12 mouse cellular contexts compared by ENCODE assay signal in genomic region chr2:160510635-160511421, GRCm38 (mm10).
DNase-seq lines count a peak whose midpoint lies in the region; ATAC-seq and TF ChIP-seq lines count a peak whose summit lies in the region.
"Had no signal": no experiment of that assay in that cellular context is flagged by ENCODE, and none has a peak within 500 bp of the region (broad histone marks: within the 10 kb centered on the region; RNA-seq: fewer than 3 reads in every experiment).

No protein-coding gene starts in this region.

- no peak overlapping the region for H3K9ac ChIP-seq in forebrain, embryonic 13.5 days
- no peak overlapping the region for H3K9ac ChIP-seq in forebrain, embryonic 12.5 days
- H3K9ac ChIP-seq in ES-E14 (ENCODE audit: insufficient read depth, low read depth, low read length, poor library complexity, severe bottlenecking), result no peak overlapping the region
- H3K9ac ChIP-seq in heart, embryonic 11.5 days (ENCODE audit: low read depth, low read length), result no peak overlapping the region
- H3K9ac ChIP-seq: liver, embryonic 12.5 days had no signal

- no peak overlapping the region for H3K27ac ChIP-seq in forebrain, embryonic 13.5 days
- no peak overlapping the region for H3K27ac ChIP-seq in forebrain, embryonic 12.5 days
- no peak overlapping the region for H3K27ac ChIP-seq in ES-E14 (ENCODE audit: insufficient read depth, low read depth, low read length, poor library complexity, severe bottlenecking)
- no peak overlapping the region for H3K27ac ChIP-seq in heart, embryonic 11.5 days (ENCODE audit: low read depth, low read length)
- H3K27ac ChIP-seq: hindbrain, embryonic 10.5 days; liver, embryonic 12.5 days had no signal

- H3K9me3 ChIP-seq in forebrain, embryonic 13.5 days (replicated peaks), result no peaks in the 10 kb centered on the region
- H3K9me3 ChIP-seq in forebrain, embryonic 12.5 days, result no peaks in the 10 kb centered on the region
- H3K9me3 ChIP-seq in ES-E14 (ENCODE audit: control insufficient read depth, insufficient read depth, low read depth, low read length), result no peaks in the 10 kb centered on the region
- H3K9me3 ChIP-seq in heart, embryonic 11.5 days (replicated peaks; ENCODE audit: control insufficient read depth, low read length), result no peaks in the 10 kb centered on the region
- H3K9me3 ChIP-seq: hindbrain, embryonic 10.5 days; liver, embryonic 12.5 days had no signal

- no peak overlapping the region for H3K4me3 ChIP-seq in forebrain, embryonic 13.5 days
- H3K4me3 ChIP-seq in forebrain, embryonic 12.5 days (replicated peaks), result no peak overlapping the region
- no peak overlapping the region for H3K4me3 ChIP-seq in ES-E14 (ENCODE audit: insufficient read depth in 1 of 2, low read depth in 1 of 2, low read length in 2 of 2, poor library complexity in 1 of 2, severe bottlenecking in 1 of 2)
- H3K4me3 ChIP-seq in heart, embryonic 11.5 days (ENCODE audit: low read depth, low read length), result no peak overlapping the region
- H3K4me3 ChIP-seq: hindbrain, embryonic 10.5 days; liver, embryonic 12.5 days had no signal

- ATAC-seq in forebrain, embryonic 13.5 days, result peak; percentile 73
- ATAC-seq in forebrain, embryonic 12.5 days (ENCODE audit: low FRiP score), result no peak
- peak; percentile 50; the same call in 1 of the 2 replicates for ATAC-seq in heart, embryonic 11.5 days (replicated peaks; ENCODE audit: insufficient number of reproducible peaks, low FRiP score, low TSS enrichment)
- ATAC-seq: liver, embryonic 12.5 days had no signal

- no peak overlapping the region for H3K4me2 ChIP-seq in forebrain, embryonic 13.5 days
- H3K4me2 ChIP-seq in forebrain, embryonic 12.5 days, result no peak overlapping the region
- H3K4me2 ChIP-seq in heart, embryonic 11.5 days, result no peak overlapping the region
- H3K4me2 ChIP-seq: liver, embryonic 12.5 days had no signal

- H3K36me3 ChIP-seq in forebrain, embryonic 13.5 days (ENCODE audit: poor library complexity, severe bottlenecking), result no peaks in the 10 kb centered on the region
- no peaks in the 10 kb centered on the region for H3K36me3 ChIP-seq in forebrain, embryonic 12.5 days (replicated peaks)
- no peaks in the 10 kb centered on the region for H3K36me3 ChIP-seq in ES-E14 (ENCODE audit: control insufficient read depth, insufficient read depth, low read length, poor library complexity, severe bottlenecking)
- H3K36me3 ChIP-seq in heart, embryonic 11.5 days (ENCODE audit: control insufficient read depth, insufficient read depth, low read length), result no peaks in the 10 kb centered on the region
- H3K36me3 ChIP-seq: hindbrain, embryonic 10.5 days; liver, embryonic 12.5 days had no signal

- in situ Hi-C loops in ES-E14 (cut with MboI; ENCODE audit: low sequenced_read_pairs in 2 of 2, unreplicated experiment in 2 of 2), result no loop called here

- H3K4me1 ChIP-seq in forebrain, embryonic 13.5 days, result peaks cover 17% of the 10 kb centered on the region
- H3K4me1 ChIP-seq in forebrain, embryonic 12.5 days, result peaks cover 26% of the 10 kb centered on the region
- H3K4me1 ChIP-seq in ES-E14 (ENCODE audit: control insufficient read depth in 2 of 2, insufficient read depth in 2 of 2, low read length in 2 of 2, poor library complexity in 1 of 2), result peaks cover 5 to 13% of the 10 kb centered on the region in 2 experiments; a peak in 2 of 4 replicates
- H3K4me1 ChIP-seq in heart, embryonic 11.5 days (ENCODE audit: control insufficient read depth, insufficient read depth, low read length), result 0 out of 2 replicates have a peak, but pooled peaks cover 4% of the 10 kb centered on the region
- H3K4me1 ChIP-seq: liver, embryonic 12.5 days had no signal

- H3K27me3 ChIP-seq in forebrain, embryonic 13.5 days, result peaks cover 4% of the 10 kb centered on the region
- peaks cover 16% of the 10 kb centered on the region; the same call in 1 of the 2 replicates for H3K27me3 ChIP-seq in forebrain, embryonic 12.5 days
- peaks cover 7% of the 10 kb centered on the region for H3K27me3 ChIP-seq in heart, embryonic 11.5 days (ENCODE audit: control insufficient read depth, insufficient read depth, low read length)

- DNase-seq in ES-E14 (ENCODE audit: low read depth, low spot score) (peak; percentile 33), adipocyte (ENCODE audit: low spot score) (no peak)
- DNase-seq in lung, postnatal 14 days, result peak; percentile 51
- DNase-seq in cerebellum, postnatal 10 days, result no peak
- DNase-seq in c-Kit-positive CD71-positive TER-119-positive erythroid progenitor cells, embryonic 14.5 days (ENCODE audit: low spot score), result no peak
- DNase-seq: adrenal gland, postnatal 10 days; kidney, postnatal 36 days had no signal

- 39% methylated on average over 14 of the region's 14 CpGs for WGBS in forebrain, embryonic 13.5 days
- 47% methylated on average over 14 of the region's 14 CpGs for WGBS in forebrain, embryonic 12.5 days
- WGBS in heart, embryonic 11.5 days (ENCODE audit: insufficient replicate concordance), result 36% methylated on average over 14 of the region's 14 CpGs

TF ChIP-seq in ES-E14, 5 proteins besides CTCF, POLR2A, EP300 and RAD21:
- no peak for TF ChIP-seq ZNF384 (IDR thresholded peaks at IDR 0.05; ENCODE audit: low read depth, low read length)
- no peak for TF ChIP-seq CHD2 (IDR thresholded peaks at IDR 0.05; ENCODE audit: low read depth, low read length)
- TF ChIP-seq MAFK (IDR thresholded peaks at IDR 0.05; ENCODE audit: insufficient read depth, low read depth, low read length), result no peak
- TF ChIP-seq HCFC1 (IDR thresholded peaks at IDR 0.05; ENCODE audit: borderline replicate concordance, insufficient read depth, low read length), result no peak
- no peak for TF ChIP-seq ZC3H11A (IDR thresholded peaks at IDR 0.05; ENCODE audit: borderline replicate concordance, low read depth, low read length)

Comparison
In these comparisons a context has a peak if more than half of its experiments do, and no peak if none do; other contexts are left out.
1. DNase-seq: peak in ES-E14 (single experiment) and lung, postnatal 14 days (single experiment); none in adipocyte (single experiment), cerebellum, postnatal 10 days (0 of 2) and c-Kit-positive CD71-positive TER-119-positive erythroid progenitor cells, embryonic 14.5 days (single experiment).